Mouse (Mus musculus) A20 (cell line): ENCODE results near the gene Lctl.

Experiments
- DNase-seq: peaks from one replicate; pipeline ENCODE4 v3.0.0-alpha.2; 2011; ENCODE audit warnings: low read depth, low spot score

The Lctl gene

GRCm38 (mm10) chr9:64116876-64117275, at the start of gene Lctl:
Gene Lctl (plus strand): TSS chr9:64117147.
- no peak for DNase-seq

GRCm38 (mm10) chr9:64067787-64068186, 49.2 kb upstream of the Lctl start:
- DNase-seq, result no peak

GRCm38 (mm10) chr9:64068571-64068970, 48.4 kb upstream of the Lctl start:
- no peak for DNase-seq

- DNase-seq, result no peak
These were observed 47.8 kb upstream of the Lctl start for GRCm38 (mm10) chr9:64069131-64069530.

- no peak for DNase-seq
These were observed 46.3 kb upstream of the Lctl start for GRCm38 (mm10) chr9:64070674-64071073.

GRCm38 (mm10) chr9:64074831-64075230, 42.1 kb upstream of the Lctl start:
- no peak for DNase-seq

- no peak for DNase-seq
These were observed 40.5 kb upstream of the Lctl start for GRCm38 (mm10) chr9:64076412-64076811.

- no peak for DNase-seq
These were observed 38.6 kb upstream of the Lctl start for GRCm38 (mm10) chr9:64078386-64078792.

- no peak for DNase-seq
These were observed 37.0 kb upstream of the Lctl start for GRCm38 (mm10) chr9:64079922-64080321.

- no peak for DNase-seq
These were observed 32.7 kb upstream of the Lctl start for GRCm38 (mm10) chr9:64084231-64084630.

- no peak for DNase-seq
These were observed 32.1 kb upstream of the Lctl start for GRCm38 (mm10) chr9:64084661-64085399.

- peak; percentile 4 for DNase-seq
These were observed 31.0 kb upstream of the Lctl start for GRCm38 (mm10) chr9:64085976-64086375.

GRCm38 (mm10) chr9:64086543-64086942, 30.4 kb upstream of the Lctl start:
- DNase-seq, result peak; percentile 66

GRCm38 (mm10) chr9:64087461-64088235, 29.3 kb upstream of the Lctl start:
- peak; percentile 68 for DNase-seq

GRCm38 (mm10) chr9:64088346-64088745, 28.6 kb upstream of the Lctl start:
- no peak for DNase-seq

- DNase-seq, result no peak
These were observed 27.9 kb upstream of the Lctl start for GRCm38 (mm10) chr9:64089004-64089403.

- DNase-seq, result no peak
These were observed 22.9 kb upstream of the Lctl start for GRCm38 (mm10) chr9:64094083-64094482.

- DNase-seq, result no peak
These were observed 18.7 kb upstream of the Lctl start for GRCm38 (mm10) chr9:64098282-64098681.

- peak; percentile 74 for DNase-seq
These were observed 16.5 kb upstream of the Lctl start for GRCm38 (mm10) chr9:64100442-64100841.

- no peak for DNase-seq
These were observed 11.6 kb upstream of the Lctl start for GRCm38 (mm10) chr9:64105301-64105700.

- DNase-seq, result no peak
These were observed 6.4 kb upstream of the Lctl start for GRCm38 (mm10) chr9:64110502-64110901.

GRCm38 (mm10) chr9:64114646-64115045, 2.3 kb upstream of the Lctl start:
- no peak for DNase-seq

GRCm38 (mm10) chr9:64115756-64116155, 1.2 kb upstream of the Lctl start:
- DNase-seq, result no peak
